Mouse (Mus musculus): ENCODE data around the gene Gm5965. TPM values are rescaled to one million over a fixed set of nuclear protein-coding genes. Genes with fewer than 3 reads are reported as not detected.
"Not testable (repeated sequence)": the region's sequence is repeated elsewhere in the genome, so short reads cannot be mapped to it uniquely, and the experiment has no call there.

Gm5965 gene
- total RNA-seq (2021) = not detected

GRCm38 (mm10) chr16:88777596-88777995 lies at the start of gene Gm5965:
TSS of gene Gm5965 (plus strand) at chr16:88777896.
- DNase-seq (ENCODE audit: low spot score in 2 of 2) = no peak
- intact Hi-C loops (cut with DNase I) = no loop called here

- no peak for DNase-seq (ENCODE audit: low spot score in 2 of 2)
- intact Hi-C loops (cut with DNase I) = no loop called here
Observed at GRCm38 (mm10) chr16:88728812-88729275, 48.9 kb upstream of the Gm5965 start, which contains the start of gene Krtap13-1. TSS of gene Krtap13-1 (plus strand) at chr16:88728862.

- intact Hi-C loops (cut with DNase I) = no loop called here
Observed at GRCm38 (mm10) chr16:88735391-88735790, 42.3 kb upstream of the Gm5965 start.

GRCm38 (mm10) chr16:88744750-88745340 lies 32.9 kb upstream of the Gm5965 start:
- intact Hi-C loops (cut with DNase I) = no loop called here
- DNase-seq (ENCODE audit: low spot score in 2 of 2) = no peak

More at GRCm38 (mm10) chr16:88735391-88735790, 42.3 kb upstream of the Gm5965 start:
- no peak for DNase-seq (ENCODE audit: low spot score in 2 of 2)

- intact Hi-C loops (cut with DNase I) = no loop called here
- no peak for DNase-seq (ENCODE audit: low spot score in 2 of 2)
Observed at GRCm38 (mm10) chr16:88747943-88748342, 29.8 kb upstream of the Gm5965 start.

GRCm38 (mm10) chr16:88751535-88751934 lies 26.2 kb upstream of the Gm5965 start, which contains the start of gene Krtap13:
TSS of gene Krtap13 (minus strand) at chr16:88751635.
- DNase-seq (ENCODE audit: low spot score in 2 of 2); intact Hi-C loops (cut with DNase I): not testable (repeated sequence)

- DNase-seq (ENCODE audit: low spot score in 2 of 2); intact Hi-C loops (cut with DNase I): not testable (repeated sequence)
Observed at GRCm38 (mm10) chr16:88758547-88758946, 19.1 kb upstream of the Gm5965 start, which contains the start of gene 2310034C09Rik. TSS of gene 2310034C09Rik (plus strand) at chr16:88758847.

GRCm38 (mm10) chr16:88774106-88774505 lies 3.6 kb upstream of the Gm5965 start, which contains the start of gene 2310057N15Rik:
TSS of gene 2310057N15Rik (minus strand) at chr16:88774206.
- DNase-seq (ENCODE audit: low spot score in 2 of 2) = no peak
- intact Hi-C loops (cut with DNase I) = no loop called here

GRCm38 (mm10) chr16:88786786-88787185 lies 9.1 kb downstream of the Gm5965 start:
- intact Hi-C loops (cut with DNase I) = no loop called here

GRCm38 (mm10) chr16:88811827-88812226 lies 34.1 kb downstream of the Gm5965 start, which contains the start of gene Gm20741:
TSS of gene Gm20741 (minus strand) at chr16:88812220.
- intact Hi-C loops (cut with DNase I) = no loop called here
- DNase-seq (ENCODE audit: low spot score in 2 of 2) = no peak

More at GRCm38 (mm10) chr16:88786786-88787185, 9.1 kb downstream of the Gm5965 start:
- no peak for DNase-seq (ENCODE audit: low spot score in 2 of 2)

- DNase-seq (ENCODE audit: low spot score in 2 of 2) = no peak
- intact Hi-C loops (cut with DNase I) = loop anchor here (5.0 kb wide), 1 partner anchor 448 kb away; no protein-coding TSS in a partner anchor
Observed at GRCm38 (mm10) chr16:88820066-88820465, 42.4 kb downstream of the Gm5965 start, which contains the start of gene Krtap15. TSS of gene Krtap15 (plus strand) at chr16:88820215.

- peak; percentile 4 to 37 for DNase-seq (ENCODE audit: low spot score in 2 of 2)
- intact Hi-C loops (cut with DNase I) = loop anchor here (5.0 kb wide), 1 partner anchor 451 kb away; no protein-coding TSS in a partner anchor
Observed at GRCm38 (mm10) chr16:88823736-88824135, 46.0 kb downstream of the Gm5965 start.

- intact Hi-C loops (cut with DNase I) = no loop called here
- no peak for DNase-seq (ENCODE audit: low spot score in 2 of 2)
Observed at GRCm38 (mm10) chr16:88826095-88826652, 48.5 kb downstream of the Gm5965 start, which contains the start of gene Krtap14. TSS of gene Krtap14 (minus strand) at chr16:88826145.

- intact Hi-C loops (cut with DNase I) = no loop called here
Observed at GRCm38 (mm10) chr16:88826978-88827377, 49.3 kb downstream of the Gm5965 start.

More at GRCm38 (mm10) chr16:88826978-88827377, 49.3 kb downstream of the Gm5965 start:
- no peak for DNase-seq (ENCODE audit: low spot score in 2 of 2)

Other genes with a start within 250 kb of the Gm5965 start
- not detected for gene Cldn8, start 214.7 kb upstream of the Gm5965 start, total RNA-seq (2021)
- gene Krtap24-1, start 165.6 kb upstream of the Gm5965 start, total RNA-seq (2021) = not detected
- not detected for gene 2310079G19Rik, start 150.2 kb upstream of the Gm5965 start, total RNA-seq (2021)
- not detected for gene Krtap26-1, start 130.1 kb upstream of the Gm5965 start, total RNA-seq (2021)
- not detected for gene Krtap27-1, start 106.2 kb upstream of the Gm5965 start, total RNA-seq (2021)
- not detected for gene 2310061N02Rik, start 69.9 kb upstream of the Gm5965 start, total RNA-seq (2021)
- not detected for gene Krtap13-1, start 49.0 kb upstream of the Gm5965 start, total RNA-seq (2021)
- not detected for gene Krtap13, start 26.3 kb upstream of the Gm5965 start, total RNA-seq (2021)
- not detected for gene 2310034C09Rik, start 19.0 kb upstream of the Gm5965 start, total RNA-seq (2021)
- gene 2310057N15Rik, start 3.7 kb upstream of the Gm5965 start, total RNA-seq (2021) = not detected
- gene Gm20741, start 34.3 kb downstream of the Gm5965 start, total RNA-seq (2021) = not detected
- gene Krtap15, start 42.3 kb downstream of the Gm5965 start, total RNA-seq (2021) = not detected
- gene Krtap14, start 48.2 kb downstream of the Gm5965 start, total RNA-seq (2021) = not detected
- gene Krtap19-1, start 91.5 kb downstream of the Gm5965 start, total RNA-seq (2021) = not detected
- not detected for gene Krtap19-2, start 96.4 kb downstream of the Gm5965 start, total RNA-seq (2021)
- not detected for gene Krtap19-3, start 100.1 kb downstream of the Gm5965 start, total RNA-seq (2021)
- not detected for gene Krtap19-4, start 107.2 kb downstream of the Gm5965 start, total RNA-seq (2021)
- gene Krtap19-5, start 118.6 kb downstream of the Gm5965 start, total RNA-seq (2021) = not detected
- gene Krtap19-9b, start 154.4 kb downstream of the Gm5965 start, total RNA-seq (2021) = not detected
- not detected for gene Krtap16-3, start 185.0 kb downstream of the Gm5965 start, total RNA-seq (2021)
- not detected for gene Krtap22-2, start 232.9 kb downstream of the Gm5965 start, total RNA-seq (2021)
- not detected for gene Gm10229, start 237.4 kb downstream of the Gm5965 start, total RNA-seq (2021)